Mouse (Mus musculus) spleen, postnatal 10 days (tissue): ENCODE data around the gene Cox8b.

Source experiments
- DNase-seq, 2 experiments: peaks; one replicate each; pipeline ENCODE4 v3.0.0; 2021 to 2022; ENCODE audit warnings: low spot score in 2 of 2

Cox8b gene

DNA sequence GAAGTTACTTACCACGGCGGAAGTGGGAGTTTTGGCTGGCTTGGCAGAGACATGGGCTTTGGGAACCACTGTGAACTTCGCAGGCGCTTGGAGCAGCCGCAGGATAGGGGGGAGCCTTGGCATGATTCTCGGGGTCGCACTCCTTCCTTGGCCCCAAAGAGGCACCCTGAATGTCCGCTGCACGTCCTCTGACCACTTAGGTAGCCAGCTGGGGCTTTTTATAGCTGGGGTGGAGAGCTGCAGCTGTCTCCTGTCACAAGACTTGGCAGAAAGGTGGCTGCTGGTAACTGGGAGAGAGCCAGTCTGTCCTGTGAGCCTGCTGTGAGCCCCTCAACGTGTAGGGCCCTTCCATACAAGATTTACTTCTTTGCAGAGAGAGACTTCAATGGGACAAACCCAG lies at the start of gene Cox8b:
Cox8b (minus strand) TSS at position 227 of the 400 bp plus-strand sequence.
- DNase-seq: no peak

DNA sequence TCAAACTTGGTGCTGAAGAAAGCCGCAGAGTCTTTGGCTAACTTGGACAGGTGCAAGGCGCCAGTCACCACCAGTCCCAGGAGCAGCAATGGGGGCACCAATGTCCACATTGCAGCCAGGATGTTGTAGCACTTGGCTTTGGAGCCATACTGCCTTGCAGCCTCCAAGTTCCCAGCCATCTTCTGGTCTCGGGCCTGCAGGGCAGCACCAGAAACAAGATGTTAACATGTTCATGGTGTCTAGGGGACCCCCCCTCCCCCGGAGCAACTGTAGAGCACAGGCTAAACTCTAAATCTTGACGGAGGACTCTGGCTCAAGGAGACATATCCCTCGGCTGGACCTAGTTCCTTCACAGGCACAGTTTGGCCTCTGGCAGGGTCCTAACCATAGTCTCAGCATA lies 49.0 kb upstream of the Cox8b start:
- DNase-seq: no peak

DNA sequence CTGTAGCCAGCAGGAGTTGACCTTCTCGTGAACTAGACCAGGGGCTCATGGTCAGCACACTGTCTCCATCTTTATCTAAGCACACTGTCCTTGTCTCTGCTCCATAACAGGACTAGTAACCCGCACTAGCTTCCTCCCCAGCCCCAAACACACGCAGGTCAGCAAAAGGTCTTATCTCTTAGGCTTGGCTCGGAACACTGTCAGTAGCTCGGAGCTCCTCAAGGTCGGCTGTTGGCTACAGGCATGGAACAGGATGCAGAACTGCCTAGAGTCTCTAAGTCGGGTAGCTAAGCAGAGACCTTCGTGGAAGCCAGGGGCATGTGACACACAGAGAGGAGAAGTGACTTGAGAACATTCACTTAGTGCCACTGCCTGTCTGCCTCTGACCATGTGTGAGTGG lies 47.9 kb upstream of the Cox8b start:
- no peak for DNase-seq

DNA sequence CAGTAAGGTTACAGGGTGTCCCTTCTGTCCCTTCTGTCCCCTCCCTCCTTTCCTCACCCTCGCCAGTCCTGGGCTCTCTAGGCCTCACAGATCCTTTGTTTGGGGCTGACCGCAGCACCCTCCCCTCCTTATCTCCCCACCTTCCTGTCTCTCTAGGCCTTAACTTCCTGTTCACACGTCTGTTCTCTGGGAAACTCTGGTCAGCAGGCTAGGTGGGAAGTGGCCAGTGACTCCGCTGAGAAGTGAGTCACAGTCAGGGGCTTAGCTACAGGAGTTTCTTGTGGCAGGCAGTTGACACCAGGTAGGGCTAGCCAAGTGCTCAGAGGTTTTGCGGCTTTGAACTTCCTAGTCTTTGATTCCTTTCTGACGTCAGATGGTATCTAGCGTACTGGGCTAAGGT lies 46.7 kb upstream of the Cox8b start:
- DNase-seq: peak in 1 of 2 experiments; percentile 3

DNA sequence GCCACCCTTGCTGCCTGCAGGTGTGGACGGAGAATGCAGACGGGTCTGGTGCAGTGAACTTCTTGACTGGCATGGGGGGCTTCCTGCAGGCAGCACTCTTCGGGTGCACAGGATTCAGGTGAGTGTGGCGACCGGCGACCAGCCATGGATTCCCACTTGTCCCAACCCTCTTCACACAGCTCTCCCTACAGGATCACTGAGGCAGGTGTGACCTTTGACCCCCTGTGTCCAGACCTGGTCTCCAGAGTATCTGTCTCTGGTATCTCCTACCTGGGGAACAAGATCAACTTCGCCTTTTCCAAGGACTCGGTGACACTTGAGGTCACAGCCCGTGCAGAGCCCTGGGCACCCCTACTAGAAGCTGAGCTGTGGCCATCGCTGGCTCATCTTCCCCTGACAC lies 46.1 kb upstream of the Cox8b start:
- DNase-seq: no peak

DNA sequence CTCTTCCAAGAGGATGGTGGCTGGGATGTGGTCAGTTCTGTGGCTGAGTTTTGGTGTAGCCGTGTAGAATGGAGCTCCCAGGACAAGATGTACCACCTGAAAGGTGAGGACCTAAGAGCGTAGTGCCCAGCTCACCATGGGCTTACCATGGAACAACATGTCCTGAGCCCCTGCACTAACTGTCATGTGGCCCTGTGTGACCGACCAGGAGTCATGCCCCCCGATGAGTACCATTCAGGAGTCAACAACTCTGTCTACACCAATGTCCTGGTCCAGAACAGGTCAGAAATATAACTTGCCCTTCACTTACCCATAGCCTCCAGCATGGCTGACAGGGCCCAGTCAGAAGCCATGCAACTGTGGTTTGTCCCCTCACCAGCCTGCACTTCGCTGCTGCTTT lies 45.0 kb upstream of the Cox8b start:
- peak in 1 of 2 experiments; percentile 2 for DNase-seq

DNA sequence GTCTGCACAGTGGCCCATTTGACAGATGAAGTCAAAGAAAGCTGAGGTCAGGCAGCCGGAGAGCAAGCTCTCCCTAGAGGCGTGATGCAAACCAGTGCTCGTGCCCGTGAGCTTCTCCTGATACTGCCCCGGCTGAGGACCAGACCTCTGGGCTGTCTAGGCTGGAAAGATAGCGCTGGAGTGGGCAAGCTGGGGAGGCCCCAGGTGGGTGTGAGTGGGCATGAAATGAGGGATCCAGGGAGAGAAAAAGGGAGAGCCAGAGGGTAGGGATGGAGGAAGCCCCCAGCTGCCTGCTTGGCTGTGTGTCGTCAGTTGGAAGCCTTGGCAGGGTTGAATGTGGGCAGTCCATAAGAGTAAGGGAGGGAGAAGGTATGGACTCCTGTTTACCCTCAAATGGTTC lies 44.0 kb upstream of the Cox8b start:
- DNase-seq: no peak

DNA sequence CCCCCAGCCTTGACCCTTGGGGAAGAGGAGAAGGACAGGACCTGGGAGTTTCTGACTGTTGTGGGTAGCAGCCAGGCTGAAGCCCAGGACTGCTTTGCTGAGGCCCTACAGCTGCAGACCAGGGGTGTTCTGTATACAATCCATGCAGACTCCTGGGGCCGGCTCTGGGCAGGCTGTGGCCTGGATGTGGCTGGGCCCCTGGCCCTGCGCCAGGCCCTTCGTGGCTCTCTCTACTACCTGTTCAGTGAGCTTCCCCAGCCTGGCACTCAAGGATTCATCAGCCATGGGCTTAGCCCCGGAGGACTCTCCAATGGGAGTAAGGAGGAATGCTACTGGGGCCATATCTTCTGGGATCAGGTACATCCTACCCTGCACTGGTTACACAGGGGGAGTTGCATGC lies 43.1 kb upstream of the Cox8b start:
- DNase-seq: no peak

DNA sequence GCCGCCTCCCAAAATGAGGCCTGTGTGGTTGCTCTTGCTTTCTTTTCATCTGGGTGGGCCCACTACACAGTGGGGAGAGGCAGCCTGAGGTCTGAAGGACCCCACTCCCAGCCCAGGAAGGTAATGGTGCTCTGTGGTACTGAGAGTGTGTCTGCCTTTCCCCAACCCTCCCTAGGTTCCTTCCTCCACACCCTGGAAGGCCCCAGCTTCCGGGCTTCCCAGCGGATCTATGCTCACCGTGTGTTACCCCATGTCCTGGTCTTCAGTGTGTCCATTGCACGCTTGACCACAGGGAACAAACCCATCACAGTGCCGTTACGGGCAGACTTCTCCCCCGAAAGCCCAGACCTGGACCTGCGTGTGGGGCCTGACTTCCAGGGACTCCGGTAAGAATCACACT lies 42.6 kb upstream of the Cox8b start:
- DNase-seq: no peak

DNA sequence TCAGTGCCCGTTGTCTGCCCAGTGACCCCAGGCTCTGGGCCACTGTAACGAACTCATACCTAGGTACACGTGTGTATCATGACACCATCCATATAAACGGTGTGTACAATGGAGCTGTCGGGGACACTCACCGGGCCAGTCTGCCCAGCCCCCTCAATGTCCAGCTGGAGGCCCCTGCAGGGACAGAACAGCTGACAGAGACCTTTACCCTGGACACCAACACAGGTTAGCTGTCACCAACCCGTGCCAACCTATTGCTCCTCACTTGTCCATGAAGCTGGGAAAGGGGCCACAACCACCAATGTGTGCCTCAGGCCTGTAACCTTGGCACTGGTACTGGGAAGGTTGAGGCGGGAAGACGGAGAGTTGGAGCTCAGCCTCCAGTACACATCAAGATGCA lies 42.1 kb upstream of the Cox8b start:
- no peak for DNase-seq

DNA sequence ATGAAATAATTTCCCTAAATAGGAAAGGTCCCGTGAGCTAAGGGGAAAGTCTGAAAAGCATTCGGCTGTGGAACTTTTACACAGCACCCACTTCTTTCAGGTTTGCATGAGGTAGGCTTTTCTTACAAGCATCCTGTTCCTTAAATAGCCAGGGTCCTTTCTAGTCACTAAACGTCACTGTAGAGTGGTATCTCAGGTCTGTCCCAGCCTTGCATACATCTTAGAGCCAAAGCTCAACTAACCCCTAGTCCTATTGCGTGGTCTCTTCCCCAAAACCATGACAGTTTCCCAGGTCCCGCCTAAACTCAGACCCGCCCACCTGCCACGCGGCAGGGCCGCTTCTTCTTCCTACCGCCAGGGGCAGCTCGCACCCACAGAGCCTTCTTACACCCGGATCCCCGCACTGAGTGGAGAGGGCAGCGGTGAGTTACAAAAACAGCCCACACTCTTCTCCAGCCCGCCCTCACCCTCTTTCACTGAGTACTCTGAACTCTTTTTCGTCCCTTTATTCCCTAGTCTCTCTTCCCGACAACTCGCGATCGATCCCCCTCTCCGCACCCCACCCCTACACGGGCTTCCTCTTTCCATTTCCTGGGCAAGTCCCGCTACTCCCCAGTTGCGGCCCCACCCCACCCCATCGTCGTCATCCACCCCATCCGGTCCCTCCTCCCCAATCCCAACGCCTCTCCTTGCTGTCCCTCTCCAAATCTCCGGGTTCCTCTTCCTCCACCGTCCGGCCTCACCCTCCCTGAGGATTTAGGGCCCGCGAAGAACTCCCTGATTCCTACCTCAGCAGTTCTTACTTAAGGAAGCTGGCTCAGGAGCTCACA lies 41.2 kb upstream of the Cox8b start, which contains the start of gene Pgghg:
Pgghg (plus strand) TSS at position 170 of the 830 bp plus-strand sequence.
- DNase-seq: peak; percentile 70 to 84

DNA sequence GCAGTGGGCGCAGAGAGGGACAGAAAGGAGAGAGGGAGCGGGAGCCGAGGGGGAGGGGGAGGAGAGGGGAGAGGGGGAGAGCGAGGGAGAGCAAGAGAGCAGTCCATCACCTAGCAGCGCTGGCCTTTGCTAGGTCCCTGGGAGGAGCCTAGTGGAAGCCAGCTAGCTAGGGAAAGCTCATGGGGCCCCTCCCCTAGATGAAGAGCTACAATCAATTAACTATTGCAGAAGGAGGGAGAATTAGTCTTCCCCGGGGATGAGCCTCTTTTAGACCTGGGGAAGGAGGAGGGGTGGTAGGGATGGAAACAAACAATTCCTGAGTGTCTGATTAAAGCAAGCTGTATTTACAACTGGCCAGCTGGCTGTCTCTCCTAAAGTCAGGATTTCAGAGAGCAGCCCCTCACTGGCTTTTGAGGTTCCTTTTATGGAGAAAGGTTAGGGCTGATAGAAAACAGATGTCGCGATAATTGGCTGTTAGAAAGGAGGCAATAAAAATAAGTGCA lies 39.5 kb upstream of the Cox8b start:
- no peak for DNase-seq

DNA sequence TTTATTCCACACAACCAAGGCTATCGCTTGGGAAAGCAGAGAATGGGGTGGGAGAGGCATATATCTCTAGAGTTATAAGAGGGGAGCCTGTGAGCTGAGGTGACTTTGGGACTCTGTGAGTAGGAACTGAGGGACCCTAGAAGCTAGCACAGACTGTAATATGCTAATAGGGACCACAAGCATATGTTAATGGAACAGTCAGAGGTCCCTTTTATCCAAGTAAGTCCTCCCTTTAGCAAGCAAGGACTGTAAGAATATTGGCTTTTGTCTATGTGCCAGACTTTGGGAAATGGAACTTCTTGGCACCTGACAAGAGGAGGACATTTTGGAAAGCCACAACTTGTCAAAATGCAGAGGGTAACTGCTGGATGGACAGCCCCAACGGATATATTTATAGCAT lies 38.6 kb upstream of the Cox8b start:
- no peak for DNase-seq

DNA sequence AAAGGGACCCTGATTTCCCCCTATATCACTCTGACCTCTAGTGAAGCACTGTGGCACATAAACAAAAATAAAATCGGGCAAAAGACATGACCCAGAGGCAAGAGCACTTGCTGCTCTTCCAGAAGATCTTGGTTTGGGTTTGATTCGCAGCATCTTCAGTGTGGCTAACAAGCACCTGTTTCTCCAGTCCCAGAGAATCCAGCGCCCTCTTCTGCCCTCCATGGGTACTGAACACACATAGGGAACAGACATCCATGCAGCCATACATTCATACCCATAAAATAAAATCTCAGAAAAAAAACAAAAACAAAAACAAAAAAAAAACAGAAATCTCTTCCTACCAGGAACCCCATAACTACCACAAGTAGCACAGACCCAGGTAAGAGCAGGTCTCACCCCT lies 38.2 kb upstream of the Cox8b start:
- peak in 1 of 2 experiments; percentile 26 for DNase-seq

DNA sequence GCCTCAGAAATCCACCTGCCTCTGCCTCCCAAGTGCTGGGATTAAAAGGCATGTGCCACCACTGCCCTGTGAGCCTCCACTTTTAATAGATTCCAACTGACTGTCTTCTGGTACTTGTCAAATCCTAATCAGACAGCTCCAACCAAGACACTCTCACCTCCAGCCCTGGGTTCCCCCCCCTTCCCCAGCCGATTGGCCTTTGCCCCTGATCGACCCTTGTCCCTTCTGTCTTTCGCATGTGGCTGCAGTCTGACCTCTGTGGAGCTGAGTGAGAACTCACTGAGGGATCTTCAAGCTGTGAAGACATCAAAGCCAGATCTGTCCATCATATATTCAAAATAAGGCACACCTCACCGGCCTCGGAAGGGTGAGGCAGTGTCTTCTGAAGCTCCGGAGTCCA lies 26.9 kb upstream of the Cox8b start:
- no peak for DNase-seq

DNA sequence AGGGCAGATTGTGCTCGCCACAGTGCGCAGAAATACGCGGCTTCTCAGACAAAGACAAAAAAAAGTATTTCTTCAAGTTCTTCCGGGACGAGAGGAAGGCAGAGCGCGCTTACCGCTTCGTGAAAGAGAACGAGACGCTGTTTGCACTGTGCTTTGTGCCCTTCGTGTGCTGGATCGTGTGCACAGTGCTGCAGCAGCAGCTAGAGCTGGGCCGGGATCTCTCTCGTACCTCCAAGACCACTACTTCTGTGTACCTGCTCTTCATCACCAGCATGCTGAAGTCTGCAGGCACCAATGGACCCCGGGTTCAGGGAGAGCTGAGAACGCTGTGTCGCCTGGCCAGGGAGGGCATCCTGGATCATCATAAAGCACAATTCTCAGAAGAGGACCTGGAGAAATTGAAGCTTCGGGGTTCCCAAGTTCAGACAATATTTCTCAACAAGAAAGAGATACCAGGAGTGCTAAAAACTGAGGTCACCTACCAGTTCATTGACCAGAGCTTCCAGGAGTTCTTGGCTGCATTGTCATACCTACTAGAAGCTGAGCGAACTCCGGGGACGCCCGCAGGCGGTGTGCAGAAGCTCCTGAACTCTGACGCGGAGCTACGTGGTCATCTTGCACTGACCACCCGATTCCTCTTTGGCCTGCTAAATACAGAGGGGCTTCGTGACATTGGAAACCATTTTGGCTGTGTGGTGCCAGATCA lies 23.0 kb upstream of the Cox8b start:
- no peak for DNase-seq

DNA sequence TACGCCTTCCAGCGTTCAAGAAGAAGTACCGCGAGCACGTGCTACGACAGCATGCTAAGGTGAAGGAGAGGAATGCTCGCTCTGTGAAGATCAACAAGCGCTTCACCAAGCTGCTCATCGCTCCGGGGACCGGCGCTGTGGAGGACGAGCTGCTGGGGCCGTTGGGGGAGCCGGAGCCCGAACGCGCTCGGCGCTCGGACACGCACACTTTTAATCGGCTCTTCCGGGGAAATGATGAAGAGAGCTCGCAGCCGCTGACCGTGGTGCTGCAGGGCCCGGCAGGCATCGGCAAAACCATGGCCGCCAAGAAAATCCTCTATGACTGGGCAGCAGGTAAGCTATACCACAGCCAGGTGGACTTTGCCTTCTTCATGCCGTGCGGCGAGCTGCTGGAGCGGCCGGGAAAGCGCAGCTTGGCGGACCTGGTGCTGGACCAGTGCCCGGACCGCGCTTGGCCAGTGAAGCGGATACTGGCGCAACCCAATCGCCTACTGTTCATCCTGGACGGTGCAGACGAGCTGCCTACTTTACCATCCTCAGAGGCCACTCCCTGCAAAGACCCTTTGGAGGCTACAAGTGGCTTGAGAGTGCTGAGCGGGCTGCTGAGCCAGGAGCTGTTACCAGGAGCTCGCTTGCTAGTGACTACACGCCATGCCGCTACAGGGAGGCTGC lies 22.3 kb upstream of the Cox8b start:
- no peak for DNase-seq

DNA sequence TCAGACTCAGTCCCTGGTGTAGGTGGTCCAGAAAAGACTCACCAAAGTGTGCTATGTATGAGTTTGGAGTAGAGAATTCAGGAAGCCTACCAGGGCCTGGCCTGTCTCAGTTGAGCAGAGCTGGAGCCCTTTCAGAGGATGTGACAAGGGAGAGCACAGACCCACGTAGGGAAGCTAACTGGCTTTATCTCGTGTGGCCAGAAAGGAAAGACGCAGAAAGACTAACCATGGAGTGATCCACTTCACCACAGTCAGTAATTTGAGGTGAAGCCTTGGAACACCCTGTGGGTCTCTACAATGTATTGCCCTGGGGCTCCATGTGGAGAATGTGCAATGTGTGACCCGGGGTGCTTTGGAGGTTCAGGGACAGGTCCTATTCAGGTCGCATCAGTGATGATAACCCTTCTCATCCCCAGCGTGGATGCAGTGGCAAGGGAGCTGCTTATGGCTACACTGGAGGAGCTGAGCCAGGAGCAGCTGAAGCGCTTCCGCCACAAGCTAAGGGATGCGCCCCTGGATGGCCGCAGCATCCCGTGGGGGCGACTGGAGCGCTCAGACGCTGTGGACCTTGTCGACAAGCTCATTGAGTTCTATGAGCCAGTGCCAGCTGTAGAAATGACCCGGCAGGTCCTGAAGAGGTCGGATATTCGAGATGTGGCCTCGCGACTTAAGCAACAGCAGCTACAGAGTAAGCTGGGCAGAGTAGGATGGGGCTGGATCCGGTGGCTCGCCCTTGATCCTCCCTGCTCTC lies 21.2 kb upstream of the Cox8b start:
- DNase-seq: no peak

DNA sequence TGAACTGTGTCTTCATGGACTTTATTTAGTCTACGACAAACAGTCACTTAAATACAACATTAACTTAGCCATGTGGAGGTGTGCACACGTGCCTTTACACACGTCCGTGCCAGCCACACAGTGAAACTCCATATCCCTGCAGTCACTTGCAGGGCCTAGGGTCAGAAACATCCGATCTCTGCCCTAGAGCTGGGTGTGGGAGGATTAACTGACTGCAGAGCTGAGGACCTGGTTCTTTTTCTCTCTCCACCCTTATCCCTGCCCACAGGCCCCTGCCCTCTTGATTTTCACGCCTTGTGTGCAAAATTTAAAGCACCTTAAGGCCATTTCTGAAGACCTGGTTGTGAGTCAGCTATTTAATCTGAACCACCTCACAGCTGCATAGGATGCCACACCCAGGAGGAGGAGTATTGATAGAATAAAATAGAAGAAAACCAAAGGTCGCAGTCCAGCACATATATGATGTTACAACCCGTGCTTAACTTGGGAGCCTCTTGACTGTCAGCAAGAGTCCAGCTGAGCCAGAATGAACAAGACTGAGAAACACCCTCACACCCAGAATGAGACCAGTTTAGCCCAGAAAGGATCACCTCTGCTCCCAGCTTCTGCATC lies 20.3 kb upstream of the Cox8b start, which contains the start of gene Nlrp6:
Nlrp6 (plus strand) TSS at position 485 of the 612 bp plus-strand sequence.
- DNase-seq: no peak

DNA sequence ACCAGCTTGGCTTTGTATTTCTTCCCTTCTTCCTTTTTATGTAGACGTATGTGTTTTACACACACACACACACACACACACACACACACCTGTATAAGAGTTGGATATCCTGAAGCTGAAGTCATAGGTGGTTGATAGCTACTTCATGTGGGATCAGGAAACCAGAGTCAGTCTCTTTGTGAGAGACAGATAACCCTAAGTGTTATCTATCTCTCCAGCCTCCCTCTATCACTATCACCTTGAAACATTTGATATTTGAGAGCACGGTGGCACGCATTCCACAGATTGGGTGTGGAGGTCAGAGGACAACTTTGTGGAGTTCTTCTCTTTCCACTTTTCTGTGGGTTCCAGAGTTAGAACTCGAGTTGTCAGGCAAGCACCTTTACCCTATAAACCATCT lies 19.7 kb upstream of the Cox8b start:
- DNase-seq: no peak

DNA sequence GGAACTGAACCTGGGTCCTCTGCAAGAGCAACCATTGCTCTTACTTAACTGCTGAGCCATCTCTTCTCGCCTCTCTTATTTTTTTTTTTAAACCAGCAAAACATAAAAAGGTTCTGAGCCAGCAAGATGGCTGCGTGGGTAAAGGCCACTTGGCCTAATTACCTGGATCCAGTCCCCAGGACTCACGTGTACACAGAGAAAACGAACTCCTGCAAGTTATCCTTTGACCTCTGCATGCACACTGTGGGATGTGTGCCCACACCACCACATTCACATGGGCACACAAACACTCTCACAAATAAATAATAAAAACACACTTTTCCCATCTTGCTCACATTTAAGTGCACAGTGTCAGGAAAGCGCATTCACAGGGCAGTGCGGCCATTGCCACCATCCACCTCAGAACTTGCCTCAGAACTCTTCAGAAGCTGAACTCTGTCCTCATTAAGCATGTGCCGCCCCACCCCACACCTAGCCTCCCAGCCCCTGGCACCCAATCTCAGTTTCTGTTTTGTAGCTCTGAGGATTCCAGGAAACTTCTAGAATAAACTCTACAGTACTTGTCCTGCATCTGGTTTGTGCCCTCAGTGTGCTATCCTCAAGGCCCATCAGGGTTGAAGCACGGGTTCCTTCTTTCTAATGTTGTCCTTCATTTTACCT lies 13.9 kb upstream of the Cox8b start:
- DNase-seq: no peak
